Mouse (Mus musculus): ENCODE results near the gene Syce1.

DNA sequence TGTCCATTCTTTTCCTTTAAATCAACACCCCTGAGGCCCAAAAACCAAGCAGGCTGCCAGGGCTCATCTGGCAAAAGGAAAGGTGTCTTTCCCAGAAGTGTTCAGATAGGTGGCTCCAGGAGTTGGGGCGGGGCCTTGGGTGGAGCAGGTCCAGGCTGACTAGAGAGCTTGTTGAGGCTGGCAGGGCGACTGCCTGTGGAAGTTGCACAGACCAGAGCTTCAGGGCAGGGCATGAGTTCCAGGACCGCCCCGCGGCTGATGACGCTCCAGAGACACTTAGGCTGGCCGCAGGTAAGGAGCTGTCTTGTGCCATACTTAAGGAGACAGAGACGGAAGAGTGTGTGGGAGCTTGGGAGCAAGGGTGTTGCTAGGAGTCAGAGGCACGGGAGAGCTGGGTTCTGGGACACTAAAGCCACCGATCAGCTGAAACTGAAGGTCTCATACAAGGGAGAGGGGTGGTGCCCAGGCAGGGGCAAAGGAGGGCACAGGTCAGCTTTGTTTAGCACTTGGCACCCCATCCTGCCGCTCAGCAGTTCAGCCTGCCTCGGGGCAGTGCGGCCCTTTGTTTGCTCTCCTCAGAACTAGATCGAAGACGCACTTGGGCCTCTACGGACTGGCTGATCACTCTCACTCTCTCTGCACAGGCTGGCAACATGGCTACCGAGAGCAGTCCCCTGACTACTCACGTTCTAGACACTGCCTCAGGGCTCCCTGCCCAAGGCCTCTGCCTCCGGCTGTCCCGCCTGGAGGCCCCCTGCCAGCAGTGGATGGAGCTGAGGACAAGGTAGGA lies 47.5 kb upstream of the Syce1 start, which contains the start of gene Urah:
- no peak for TF ChIP-seq CTCF (IDR thresholded peaks at IDR 0.05)
- TF ChIP-seq EP300 (IDR thresholded peaks at IDR 0.05), result no peak

Data from lung, postnatal 0 days (tissue).